Mouse (Mus musculus) gastrocnemius, postnatal 25 days (tissue): ENCODE data around the gene Trrap. TPM values are rescaled to one million over a fixed set of nuclear protein-coding genes. Genes with fewer than 3 reads are reported as not detected.
A peak's percentile ranks its signal among the peaks of the same experiment; 100 is the strongest.

ENCODE experiments used
- DNase-seq: peaks from one replicate; pipeline ENCODE4 v3.0.0; 2022
- total RNA-seq, 2 experiments: library from RNA; stranded (reverse); gene quantifications; 1 replicate in 1 of 2; 2 replicates in 1 of 2; pipeline ENCODE4 v1.2.3; 2021

The Trrap gene
- total RNA-seq, 2 experiments from 2014 or later: 27.1 to 29.1 TPM

- DNase-seq: no peak
These were observed 18.9 kb downstream of the Trrap start for GRCm38 (mm10) chr5:144786464-144786863.

GRCm38 (mm10) chr5:144793374-144793773 is 25.8 kb downstream of the Trrap start:
- DNase-seq: no peak

- no peak for DNase-seq
These were observed 27.2 kb downstream of the Trrap start for GRCm38 (mm10) chr5:144794687-144795086.

GRCm38 (mm10) chr5:144797116-144797515 is 29.6 kb downstream of the Trrap start:
- no peak for DNase-seq

GRCm38 (mm10) chr5:144803066-144803465 is 35.5 kb downstream of the Trrap start:
- DNase-seq: no peak

GRCm38 (mm10) chr5:144804181-144804580 is 36.6 kb downstream of the Trrap start:
- no peak for DNase-seq

GRCm38 (mm10) chr5:144806931-144807330 is 39.4 kb downstream of the Trrap start:
- no peak for DNase-seq

- DNase-seq: peak; percentile 44
These were observed 61.0 kb downstream of the Trrap start for GRCm38 (mm10) chr5:144828365-144829102.

- DNase-seq: peak; percentile 39
These were observed 62.1 kb downstream of the Trrap start for GRCm38 (mm10) chr5:144829631-144830030.

GRCm38 (mm10) chr5:144831840-144832469 is 64.4 kb downstream of the Trrap start:
- no peak for DNase-seq

- DNase-seq: no peak
These were observed 68.6 kb downstream of the Trrap start for GRCm38 (mm10) chr5:144836100-144836499.

- DNase-seq: no peak
These were observed 77.8 kb downstream of the Trrap start for GRCm38 (mm10) chr5:144845352-144845751.

GRCm38 (mm10) chr5:144848735-144849134 is 81.2 kb downstream of the Trrap start:
- DNase-seq: no peak

GRCm38 (mm10) chr5:144849932-144850331 is 82.4 kb downstream of the Trrap start:
- no peak for DNase-seq

- no peak for DNase-seq
These were observed 84.3 kb downstream of the Trrap start for GRCm38 (mm10) chr5:144851820-144852219.

GRCm38 (mm10) chr5:144853931-144854330 is 86.4 kb downstream of the Trrap start:
- DNase-seq: no peak

GRCm38 (mm10) chr5:144855936-144856335 is 88.4 kb downstream of the Trrap start:
- no peak for DNase-seq

- no peak for DNase-seq
These were observed 91.0 kb downstream of the Trrap start for GRCm38 (mm10) chr5:144858527-144858926.

GRCm38 (mm10) chr5:144859284-144859683 is 91.8 kb downstream of the Trrap start:
- no peak for DNase-seq

- DNase-seq: no peak
These were observed 93.4 kb downstream of the Trrap start for GRCm38 (mm10) chr5:144860913-144861312.

GRCm38 (mm10) chr5:144866923-144867322 is 99.4 kb downstream of the Trrap start:
- DNase-seq: no peak

GRCm38 (mm10) chr5:144869466-144869865 is 101.9 kb downstream of the Trrap start:
- DNase-seq: no peak

GRCm38 (mm10) chr5:144870782-144871181 is 103.2 kb downstream of the Trrap start:
- no peak for DNase-seq

GRCm38 (mm10) chr5:144871775-144872174 is 104.2 kb downstream of the Trrap start:
- no peak for DNase-seq
